Mouse (Mus musculus): ENCODE measurements at regions not wholly inside any gene's neighbourhood (a gene's known extent, or its start where the extent isn't known, plus 50 kb on each side); places are given as distances from the start of the nearest gene placed in this dataset.
A peak's percentile ranks its signal among the peaks of the same experiment; 100 is the strongest.

DNA sequence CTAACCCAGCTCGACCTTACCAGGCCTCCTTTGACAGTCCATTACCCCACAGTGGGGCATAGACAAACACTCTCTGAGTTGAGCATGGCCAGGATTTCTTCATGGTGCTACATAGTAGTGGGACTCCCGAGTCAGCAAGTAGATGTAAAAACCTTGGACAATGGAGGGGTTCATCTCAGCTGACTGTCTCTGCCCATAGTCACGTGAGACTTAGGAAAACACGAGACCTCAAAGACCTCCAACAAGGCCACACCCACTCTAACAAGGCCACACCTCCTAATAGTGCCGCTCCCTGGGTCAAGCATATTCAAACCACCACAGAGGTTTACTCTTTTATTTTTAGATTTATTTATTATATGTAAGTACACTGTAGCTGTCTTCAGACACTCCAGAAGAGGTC lies 52.5 kb upstream of the Cldn24 start:
- DNase-seq (ENCODE audit: low spot score), result no peak

DNA sequence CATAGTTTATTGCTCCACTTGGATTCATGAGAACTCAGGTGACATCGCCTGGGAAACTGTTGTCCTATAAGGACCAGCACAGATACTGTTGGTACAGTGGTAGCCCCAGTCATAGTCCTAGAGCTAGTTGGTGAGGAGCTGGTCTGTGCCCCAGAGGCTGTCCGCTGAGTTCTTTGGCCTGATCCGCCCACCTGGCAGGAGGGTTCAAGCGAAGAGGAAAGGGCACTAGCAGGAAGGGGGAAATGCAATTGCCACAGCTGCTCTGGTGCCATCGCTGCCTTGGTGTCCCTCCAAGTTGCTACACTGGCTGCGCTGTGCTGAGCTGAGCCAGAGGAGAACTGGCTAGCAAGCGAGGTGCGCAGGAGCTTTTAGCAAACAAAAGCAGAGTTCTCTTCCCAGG lies 53.2 kb upstream of the Cldn24 start:
- no peak for DNase-seq (ENCODE audit: low spot score)

DNA sequence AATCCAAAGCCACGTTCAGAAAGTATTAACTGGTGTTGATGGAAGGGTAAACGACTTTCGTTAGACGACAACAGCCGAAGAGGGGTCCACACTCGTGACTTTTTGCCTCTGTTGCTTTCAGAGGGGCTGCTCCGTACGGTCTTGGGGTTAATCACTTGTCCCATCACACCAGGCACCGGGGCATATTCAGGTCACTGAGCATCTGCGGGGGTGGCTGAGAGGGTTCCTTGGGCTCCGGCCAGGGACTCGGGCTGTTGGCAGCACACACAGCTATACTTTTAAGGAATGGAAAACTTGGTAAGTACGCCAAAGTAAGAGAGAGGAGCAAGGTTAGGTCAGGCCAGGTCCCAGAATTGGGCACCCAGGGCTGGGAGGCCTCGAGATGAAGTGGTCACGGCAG lies 50.7 kb upstream of the Cdkn2aip start:
- peak; percentile 74 for DNase-seq (ENCODE audit: low spot score)

DNA sequence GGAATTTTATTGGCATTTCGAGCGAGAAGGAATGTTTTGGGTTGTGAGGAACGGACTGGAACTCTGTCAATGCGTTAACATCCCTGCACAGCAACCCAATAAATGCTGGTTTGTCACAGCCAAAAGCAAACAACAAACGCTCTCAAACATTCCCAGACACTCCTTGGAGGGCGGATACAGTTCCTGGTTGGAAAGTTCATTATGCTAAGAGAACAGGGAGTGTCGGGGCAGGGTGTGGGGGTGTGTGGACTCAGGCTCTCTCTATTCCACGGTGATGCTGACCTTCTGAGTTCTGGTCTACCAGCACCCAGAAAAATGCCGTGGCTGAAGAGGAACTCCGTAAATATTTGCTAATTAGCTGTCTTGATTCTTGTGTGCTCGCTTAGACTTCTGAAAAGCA lies 50.3 kb upstream of the Cdkn2aip start:
- DNase-seq (ENCODE audit: low spot score), result no peak

Measured in testis, postnatal 14 days (tissue).